Mouse (Mus musculus) yolk sac, embryonic 10.5 days (tissue): ENCODE measurements around the gene Slc16a8.

Source experiments
- DNase-seq: peaks from one replicate; pipeline ENCODE4 v3.0.0-alpha.2; 2017; ENCODE audit warnings: low spot score

Gene Slc16a8

DNA sequence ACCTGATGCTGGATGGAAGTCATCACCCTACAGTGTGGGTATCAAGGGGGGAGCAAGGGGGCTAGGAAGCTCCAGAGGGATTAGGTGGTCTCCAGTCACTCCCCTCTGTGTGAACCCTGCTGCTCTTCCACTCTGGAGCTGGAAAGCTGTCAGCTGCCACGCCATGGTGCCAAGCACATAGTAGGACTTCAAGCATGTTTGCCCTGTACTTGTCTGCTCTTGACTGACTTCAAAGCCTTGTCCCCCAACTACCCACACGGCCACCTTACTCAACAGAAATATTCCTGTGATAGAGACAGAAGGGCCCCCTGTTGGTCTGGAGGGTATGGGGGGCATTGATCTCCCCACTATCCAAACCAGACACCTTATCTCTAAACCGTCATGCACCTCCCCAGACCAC, 38.4 kb downstream of the Slc16a8 start:
- no peak for DNase-seq

DNA sequence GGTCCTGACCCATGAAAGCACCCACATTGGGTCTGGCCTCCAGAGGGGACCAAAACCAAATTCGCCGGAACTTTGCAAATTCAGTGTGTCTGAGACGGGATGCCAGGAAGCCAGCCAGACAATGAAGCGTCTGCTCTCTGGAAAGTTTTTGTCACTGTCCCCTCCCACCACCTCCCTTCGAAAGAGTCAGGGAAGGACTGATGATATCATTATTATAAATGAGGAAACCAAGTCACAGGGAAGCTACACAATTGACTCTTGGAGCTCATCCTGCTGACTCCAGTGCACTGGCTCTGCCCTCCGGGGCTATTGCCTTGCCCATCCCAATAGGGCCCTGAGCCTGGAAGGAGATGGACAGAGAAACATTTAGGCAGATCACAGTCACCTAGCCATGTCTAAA, 41.0 kb downstream of the Slc16a8 start:
- no peak for DNase-seq

DNA sequence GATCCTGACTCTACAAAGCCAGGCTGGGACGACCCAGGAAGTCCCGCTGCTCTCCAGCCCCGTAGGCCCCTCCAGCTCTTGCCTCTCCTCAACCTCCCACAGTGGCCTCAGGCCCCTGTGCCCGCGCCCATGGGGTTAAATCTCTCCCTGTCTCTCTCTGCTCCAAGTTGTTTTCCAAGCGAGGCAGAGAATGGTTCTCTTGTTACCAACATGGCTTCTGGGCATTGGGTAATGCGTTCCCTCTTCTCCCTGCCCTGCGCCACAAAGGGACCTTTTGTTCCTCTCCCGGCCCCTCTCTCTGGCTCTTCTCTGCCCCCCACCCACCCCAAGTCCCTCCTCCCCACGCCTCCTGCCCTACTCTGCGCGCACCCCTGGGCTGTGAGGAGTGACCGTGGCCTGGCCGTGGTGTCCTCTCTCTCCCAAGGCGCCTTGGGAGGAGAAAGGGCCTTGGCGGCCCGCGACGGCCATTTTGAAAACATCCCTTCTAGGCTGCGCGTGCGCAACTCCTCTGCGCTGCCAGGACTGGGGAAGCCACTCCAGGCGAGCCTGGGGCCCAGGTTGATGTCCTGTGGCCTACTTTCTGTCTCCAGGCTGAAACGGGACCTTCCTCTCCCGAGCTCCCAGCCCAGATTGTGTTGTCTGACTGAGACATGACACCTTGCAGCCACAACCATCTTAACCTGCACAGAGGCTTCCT, 41.7 kb downstream of the Slc16a8 start:
- no peak for DNase-seq

DNA sequence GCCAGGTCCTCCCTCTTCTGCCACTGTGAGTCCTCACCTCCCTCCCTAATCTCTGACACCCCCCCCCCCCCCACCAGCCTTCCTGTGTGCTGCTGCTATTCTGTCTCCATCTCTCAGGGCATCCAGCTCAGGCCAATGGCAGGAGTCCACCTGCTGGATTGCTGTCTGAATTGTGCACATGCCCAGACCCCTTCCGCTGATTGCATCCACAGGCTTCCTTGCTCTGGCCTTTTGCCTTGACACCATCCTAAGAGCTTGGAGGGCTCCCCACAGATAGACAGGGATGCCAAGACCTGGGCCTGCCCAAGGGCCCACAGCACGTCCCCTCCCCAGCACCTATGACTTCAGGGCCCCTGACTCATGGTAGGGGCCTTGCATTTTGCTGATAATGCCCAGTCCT, 44.2 kb downstream of the Slc16a8 start:
- DNase-seq, result no peak

DNA sequence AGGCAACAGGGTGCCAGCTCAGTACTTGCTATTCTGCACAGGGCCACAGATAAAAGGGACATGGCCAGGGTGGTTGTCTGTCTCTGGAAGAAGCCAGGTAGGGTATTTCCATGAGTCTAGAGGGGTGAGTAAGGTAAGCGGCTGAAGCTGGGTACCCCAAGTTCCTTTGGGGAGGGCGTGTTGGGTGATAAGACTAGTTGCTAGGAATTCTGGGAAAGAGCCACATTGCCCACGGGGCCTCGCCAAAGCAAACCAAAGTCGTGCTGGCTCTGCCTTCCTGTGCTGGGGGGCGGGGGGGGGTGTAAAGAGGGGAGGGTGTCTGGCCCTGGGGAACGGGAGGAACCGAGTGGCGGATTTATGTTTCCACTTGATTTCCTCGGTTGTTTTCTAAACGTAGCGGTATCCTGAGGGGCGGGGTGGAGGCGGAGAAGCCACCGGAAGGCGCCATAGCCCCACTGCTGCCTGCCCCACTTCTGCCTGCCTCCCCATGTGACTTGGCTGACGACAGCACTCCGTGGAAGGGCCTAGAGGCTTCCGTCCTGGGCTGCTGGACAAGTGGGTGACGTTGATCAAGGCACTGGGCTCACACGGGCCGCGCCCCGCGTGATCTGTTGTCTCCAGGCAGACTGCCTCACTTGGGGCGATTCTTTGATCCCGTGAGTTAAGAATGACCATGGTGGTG, 45.7 kb downstream of the Slc16a8 start:
- DNase-seq, result no peak

DNA sequence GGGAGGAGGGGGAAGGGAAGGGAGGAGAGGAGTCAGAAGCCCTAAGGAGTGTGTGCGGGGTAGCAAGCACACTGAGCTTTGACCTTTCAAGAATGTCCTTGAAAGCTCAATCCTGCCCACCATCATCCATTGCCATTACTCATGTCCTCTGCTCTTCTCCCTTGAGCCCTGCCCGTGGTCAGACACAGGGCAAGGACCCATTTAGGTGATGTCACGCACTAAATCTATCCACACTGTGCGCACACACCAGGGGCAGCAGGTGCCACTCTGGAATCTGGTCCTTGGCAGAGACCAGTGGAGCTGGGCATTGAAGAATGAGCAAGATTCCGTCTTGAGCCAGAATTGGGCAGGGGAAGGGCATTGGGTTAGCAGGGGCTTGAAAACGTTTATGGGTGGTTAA, 46.4 kb downstream of the Slc16a8 start:
- DNase-seq, result no peak

DNA sequence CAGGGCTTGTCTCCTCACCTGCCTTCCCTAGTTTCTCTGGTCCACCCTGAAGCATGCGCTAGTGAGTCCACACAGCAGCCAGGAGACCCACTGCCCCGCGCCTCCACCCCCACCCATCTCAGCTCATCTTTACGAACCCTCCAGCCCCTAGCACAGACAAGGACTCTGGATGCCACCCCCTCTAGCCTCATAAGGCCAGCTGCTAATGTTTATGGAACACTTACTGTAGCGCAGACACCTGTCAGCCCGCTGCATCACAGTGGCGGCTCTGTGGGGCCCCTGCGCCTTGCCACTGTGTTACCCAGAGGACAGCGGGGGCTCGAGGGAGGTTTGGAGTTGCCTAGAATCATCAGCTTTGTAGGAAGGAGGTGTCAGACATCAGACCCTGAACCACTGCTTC, 52.0 kb downstream of the Slc16a8 start:
- no peak for DNase-seq

DNA sequence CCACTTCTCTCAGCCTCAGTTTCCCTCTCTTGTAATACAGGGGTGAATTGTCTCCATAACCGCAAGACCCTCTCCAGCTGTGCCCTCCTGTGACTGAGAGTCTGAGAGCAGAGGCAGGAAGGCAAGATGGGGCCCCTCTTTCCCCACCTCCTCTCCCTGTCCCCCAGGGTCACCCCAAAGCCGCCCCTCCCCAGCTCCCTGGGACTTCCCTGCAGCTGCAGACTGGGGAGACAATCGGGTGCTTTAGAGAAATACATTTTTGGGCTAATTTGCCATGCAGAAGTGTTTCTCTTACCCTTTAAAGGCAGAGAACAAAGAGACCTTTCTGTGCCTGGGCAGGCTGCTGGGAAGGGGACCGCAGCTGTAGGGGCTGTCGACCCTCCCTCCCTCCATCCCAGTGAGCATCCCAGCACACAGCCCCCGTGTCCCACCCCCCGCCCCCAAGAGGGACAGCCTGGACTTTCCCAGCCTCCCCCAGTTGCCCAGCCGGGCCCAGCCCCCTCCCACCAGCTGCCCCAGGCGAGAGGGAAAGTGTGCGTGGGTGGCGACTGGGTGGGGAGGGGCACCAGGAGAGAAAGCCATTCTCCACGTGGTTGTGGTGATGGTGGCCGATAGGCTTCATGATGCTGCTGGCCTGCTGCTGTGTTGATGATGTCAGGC, 52.9 kb downstream of the Slc16a8 start:
- no peak for DNase-seq
